Mouse (Mus musculus) left cerebral cortex, postnatal 10 days (tissue): ENCODE results near the gene Mcm2. TPM values are rescaled to one million over a fixed set of nuclear protein-coding genes. Genes with fewer than 3 reads are reported as not detected.

Experiments
- DNase-seq, 2 experiments: peaks; one replicate each; pipeline ENCODE4 v3.0.0; 2021 to 2022; ENCODE audit warnings: low spot score in 2 of 2, mixed read lengths in 1 of 2; ENCODE audit errors: extremely low spot score in 1 of 2
- intact Hi-C: fragments of 180-260 bp; cut with DNase I; formaldehyde crosslinking; loops from one replicate; pipeline ENCODE4 v1.15.1; 2025
- total RNA-seq, 2 experiments: library from RNA; stranded (reverse); gene quantifications; 2 replicates each; pipeline ENCODE4 v1.2.3; 2021

The Mcm2 gene
- total RNA-seq, 2 experiments from 2014 or later: 6.1 to 6.5 TPM

DNA sequence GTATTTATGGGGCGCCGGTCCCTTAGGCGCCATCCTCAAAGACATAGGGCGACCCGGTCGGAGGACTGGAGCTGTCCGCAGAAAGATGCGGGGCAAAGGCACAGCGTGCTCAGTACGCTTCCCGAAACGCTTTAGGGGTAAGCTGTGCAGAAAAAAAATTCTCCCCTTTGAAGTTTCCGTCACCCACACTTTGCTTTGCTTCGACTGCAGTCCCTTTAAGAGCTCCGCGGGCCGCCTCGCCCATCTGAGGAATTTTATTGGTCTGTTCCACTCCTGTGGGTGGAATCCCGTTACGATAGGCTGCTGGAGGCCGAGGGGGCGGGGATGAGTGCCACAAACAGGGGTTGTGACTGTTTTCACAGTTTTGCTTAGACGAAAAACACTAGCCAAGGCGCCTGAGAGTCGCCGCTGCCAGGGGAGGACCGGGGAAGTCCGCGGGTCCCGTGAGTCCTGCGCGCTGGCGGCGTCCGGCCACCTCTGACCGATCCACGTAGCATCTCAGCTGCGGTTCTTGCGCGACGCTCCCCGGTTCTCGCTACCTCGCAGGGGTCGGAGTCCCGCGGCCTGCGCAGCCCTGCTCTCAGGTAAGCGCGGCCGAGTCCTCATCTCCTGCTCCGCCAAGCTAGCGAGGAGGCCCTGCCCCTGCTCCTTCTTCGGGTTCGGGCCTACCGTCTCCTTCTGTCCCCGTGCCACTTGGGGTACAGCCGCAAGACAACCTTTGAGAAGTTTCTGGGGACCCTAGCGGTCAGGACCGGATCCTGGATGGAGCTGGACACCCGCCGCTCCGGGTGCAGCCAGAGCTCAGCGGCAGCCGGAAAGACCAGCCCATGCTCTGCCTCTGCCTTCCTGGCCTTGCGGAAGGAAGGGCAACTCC is 3.6 kb upstream of the Mcm2 start, which contains the start of gene Tpra1:
Gene Tpra1 (plus strand): TSS at position 305 of the 874 bp plus-strand sequence.
- intact Hi-C loops: no loop called here
- DNase-seq: peak; percentile 94 to 97

DNA sequence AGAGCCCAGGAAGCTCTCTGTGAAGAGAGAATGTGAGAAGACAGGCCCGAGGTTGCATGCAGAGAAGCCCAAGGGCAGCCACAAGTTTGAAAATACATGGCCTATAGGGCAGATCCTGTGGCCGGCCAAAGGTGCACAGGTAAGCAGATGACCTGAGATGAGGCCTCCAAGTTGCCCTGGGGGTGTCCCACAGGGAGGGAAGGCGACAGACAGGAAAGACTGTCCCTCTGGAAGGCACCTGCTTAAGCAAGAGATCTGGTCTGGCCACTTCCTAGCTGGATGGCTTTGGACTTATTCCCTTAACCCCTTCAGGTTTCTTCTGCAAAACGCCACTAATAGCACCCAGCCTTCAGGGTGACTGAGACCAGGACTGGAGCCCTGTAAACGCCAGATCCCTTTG is 2.9 kb upstream of the Mcm2 start:
- no peak for DNase-seq
- intact Hi-C loops: no loop called here

DNA sequence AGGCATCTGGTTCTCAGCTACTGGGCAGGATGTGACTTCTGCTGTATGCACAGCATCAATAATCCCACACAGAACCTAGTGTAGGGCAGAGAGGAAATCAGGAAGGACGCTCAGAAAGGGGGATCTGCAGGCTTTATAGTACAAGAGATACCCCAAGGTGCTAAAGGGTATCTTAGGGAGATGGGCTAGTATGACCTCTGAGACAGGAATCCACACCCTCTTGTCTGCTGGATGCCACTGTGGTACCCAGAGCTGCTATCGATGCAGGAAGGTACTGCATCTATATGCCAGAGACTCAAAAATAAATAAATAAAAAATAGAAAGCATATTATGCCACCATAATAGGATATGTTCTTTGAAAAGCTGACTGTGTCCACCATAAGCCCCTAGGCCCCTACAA is 1.0 kb upstream of the Mcm2 start:
- no peak for DNase-seq
- intact Hi-C loops: no loop called here

DNA sequence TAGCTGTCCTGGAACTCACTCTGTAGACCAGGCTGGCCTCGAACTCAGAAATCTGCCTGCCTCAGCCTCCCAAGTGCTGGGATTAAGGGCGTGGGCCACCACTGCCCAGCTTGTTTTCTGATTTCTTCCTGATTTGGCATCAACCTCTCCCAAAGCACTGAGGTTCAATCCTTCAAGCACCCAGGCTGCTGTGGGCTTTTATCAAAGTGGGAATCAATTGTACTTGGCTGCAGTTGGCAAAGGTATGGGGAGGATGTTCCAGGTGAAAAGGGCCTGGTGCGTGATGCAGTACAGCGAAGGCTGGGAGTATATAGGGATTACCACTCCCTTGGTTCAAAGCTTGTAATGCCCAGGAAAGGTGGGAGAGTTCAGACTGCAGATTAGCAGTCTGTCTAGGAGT is 506 bp upstream of the Mcm2 start:
- no peak for DNase-seq
- intact Hi-C loops: no loop called here

- intact Hi-C loops: no loop called here
- no peak for DNase-seq
Measured at GRCm38 (mm10) chr6:88897246-88897645, 1.3 kb downstream of the Mcm2 start.

GRCm38 (mm10) chr6:88895943-88896342 is 2.6 kb downstream of the Mcm2 start:
- no peak for DNase-seq

DNA sequence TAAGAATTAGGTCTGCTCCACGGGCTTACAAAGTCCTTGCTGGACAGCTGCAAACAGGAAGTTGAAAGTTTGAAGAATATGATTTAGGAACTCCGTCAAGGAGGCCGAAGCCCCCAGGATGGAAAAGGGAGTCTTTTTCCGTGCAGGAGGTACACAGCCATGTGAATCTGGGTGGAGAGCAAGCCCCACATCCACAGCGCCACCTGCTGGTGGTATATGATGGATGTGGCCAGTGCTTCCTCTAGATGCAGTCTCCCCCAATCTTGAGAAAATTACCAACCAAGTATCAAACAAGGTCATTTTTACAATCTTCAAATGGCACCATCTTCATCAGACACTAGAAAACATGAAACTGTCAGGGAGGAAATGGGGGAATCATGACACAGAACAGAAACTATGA is 5.0 kb downstream of the Mcm2 start:
- peak in 1 of 2 experiments; percentile 75 for DNase-seq
- intact Hi-C loops: no loop called here

More at GRCm38 (mm10) chr6:88895943-88896342, 2.6 kb downstream of the Mcm2 start:
- intact Hi-C loops: no loop called here

DNA sequence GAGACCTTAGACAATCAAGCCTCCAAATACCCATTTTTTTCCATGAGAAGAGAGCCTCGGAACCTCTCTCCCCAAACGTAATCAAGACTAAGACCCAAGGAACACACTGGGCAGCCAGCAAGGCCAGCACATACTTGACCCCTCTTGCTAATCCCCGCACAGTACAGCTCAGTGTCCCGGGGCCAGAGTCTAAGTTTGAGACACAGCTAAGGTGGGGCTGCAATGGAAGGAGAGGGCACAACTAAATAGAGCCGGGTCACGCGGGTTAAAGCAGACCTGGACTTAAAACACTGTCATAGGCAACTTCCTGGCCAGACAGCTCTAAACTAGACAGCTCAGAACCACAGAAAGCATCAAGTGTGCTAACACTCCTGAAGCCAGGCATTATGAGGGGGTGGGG is 7.7 kb downstream of the Mcm2 start:
- intact Hi-C loops: no loop called here
- DNase-seq: no peak

DNA sequence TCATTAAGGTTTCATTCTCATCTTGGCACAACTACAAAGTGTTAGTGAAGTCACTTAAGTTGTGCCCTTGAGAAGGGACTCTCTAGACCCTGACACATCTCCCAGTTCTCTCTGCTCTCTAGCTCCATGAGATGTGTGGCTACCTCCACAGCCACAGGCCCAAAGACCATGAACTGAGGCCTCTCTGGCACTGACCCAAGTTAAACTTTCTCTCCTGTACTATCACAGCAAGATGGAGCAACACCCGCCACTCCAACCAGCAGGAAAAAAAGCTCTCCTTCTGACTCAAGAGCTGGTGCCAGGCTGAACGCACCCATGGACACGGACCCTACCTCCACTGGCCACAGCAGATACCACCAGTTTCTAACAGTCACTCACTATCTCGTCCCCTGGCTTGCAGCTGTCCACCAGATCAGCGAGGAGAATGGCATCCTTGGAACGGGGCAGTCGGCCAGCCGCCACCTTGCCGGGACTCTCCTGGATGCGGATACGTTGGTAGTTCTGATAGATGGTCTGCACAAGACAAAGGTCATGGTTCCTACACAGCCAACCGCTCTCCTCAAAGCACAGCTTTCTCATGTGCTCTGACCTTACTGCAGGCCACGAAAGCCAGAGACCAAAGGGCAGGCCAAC is 9.1 kb downstream of the Mcm2 start:
- intact Hi-C loops: no loop called here

DNA sequence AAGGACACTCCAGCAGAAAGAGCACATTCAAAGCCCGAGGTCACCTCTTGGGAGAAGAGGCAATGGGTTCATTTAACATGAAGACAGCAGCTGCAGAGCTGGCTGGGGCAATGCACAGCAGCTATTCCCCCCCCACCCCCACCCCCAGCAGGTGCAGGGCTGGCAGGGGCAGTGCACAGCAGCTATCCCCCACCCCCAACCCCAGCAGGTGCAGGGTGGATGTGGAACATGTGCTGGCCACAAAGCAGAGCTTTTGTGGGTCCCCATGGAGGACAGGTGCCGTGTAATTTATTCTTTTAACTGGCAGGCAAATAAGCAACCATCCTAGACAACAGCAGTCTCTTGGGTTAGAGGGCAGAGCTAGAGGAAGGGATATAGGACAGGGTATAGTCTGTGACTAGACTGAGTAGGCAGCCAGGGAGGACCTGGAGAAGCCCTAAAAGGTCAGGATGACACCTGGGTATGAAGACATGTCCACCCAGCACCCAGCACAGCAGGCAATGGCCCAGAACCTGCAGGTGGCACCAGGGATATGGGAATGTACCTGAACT is 12.1 kb downstream of the Mcm2 start:
- DNase-seq: no peak
- intact Hi-C loops: no loop called here

More for the DNA sequence above, 9.1 kb downstream of the Mcm2 start:
- DNase-seq: no peak

DNA sequence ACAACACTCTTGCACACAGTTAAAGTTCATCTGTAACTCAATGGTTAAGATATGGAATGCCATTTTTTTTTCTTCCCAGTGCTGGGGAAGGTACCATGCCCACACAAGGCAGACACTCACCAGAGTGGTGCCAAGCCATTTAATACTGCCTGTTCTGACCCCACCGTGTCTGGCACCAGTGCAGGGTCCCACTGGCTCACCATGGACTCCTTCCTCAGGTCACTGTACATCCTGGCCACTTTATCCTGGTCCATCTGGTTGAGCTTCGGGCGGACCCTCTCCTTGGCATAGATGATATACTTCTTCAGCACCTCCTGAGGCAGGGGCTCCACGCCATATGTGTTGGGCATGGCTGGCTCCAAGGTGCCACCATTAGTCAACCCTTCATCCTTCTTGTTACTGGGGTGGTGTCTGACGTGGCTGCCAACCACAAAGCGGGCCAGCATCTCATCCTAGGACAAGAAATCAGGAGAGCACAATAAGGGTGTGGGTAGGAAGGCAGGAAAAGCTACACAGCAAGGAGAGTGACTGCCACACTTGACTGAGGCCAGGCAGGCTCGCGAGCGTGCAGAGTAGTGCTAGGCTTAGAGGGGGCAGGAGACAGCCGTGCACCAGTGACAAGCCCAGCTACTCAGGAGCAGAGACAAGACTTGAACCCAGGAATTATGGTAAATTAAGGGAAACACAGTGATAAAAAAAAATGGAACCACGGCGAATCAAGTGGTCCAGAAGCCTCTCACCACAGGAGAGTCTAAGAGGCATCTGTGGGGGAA is 12.8 kb downstream of the Mcm2 start:
- intact Hi-C loops: no loop called here
- DNase-seq: no peak

DNA sequence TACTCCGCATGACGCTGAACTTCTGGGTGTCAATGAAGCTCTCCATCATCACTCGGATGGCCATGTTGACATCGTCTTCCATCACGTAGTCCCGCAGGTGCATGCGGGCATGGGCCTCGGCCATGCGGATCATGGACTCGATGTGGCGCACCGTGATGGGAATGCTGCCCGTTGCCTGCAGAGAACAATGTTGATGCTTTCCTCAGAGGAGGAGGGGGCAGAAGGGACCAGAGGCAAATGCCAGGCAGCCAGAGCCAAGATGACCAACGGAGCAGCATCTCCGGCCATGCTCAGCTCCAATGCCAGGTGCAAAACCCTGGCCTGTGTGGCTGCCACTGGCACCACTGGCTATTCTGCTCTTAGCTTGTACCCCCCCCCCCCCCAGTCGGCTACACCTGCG is 13.9 kb downstream of the Mcm2 start:
- intact Hi-C loops: no loop called here
- no peak for DNase-seq

DNA sequence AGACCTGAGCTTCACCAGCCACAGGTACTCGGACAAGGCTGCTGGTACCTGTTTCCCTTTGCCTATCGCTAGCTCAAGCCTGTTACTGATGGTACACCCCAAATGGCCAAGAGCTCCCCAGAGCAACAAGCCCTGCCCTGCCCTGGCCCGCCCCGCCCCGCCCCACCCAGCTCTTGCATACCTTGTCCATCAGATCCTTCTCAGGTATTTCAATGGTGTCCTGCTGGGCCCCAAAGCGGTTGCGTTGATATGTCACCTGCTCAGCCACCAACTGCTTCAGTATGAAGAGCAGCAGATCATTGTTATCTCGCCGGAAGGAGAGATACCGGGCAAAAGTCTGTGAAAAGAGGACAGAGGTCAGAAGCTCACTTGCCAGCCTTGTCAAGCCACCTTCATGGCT is 14.4 kb downstream of the Mcm2 start:
- no peak for DNase-seq
- intact Hi-C loops: no loop called here

DNA sequence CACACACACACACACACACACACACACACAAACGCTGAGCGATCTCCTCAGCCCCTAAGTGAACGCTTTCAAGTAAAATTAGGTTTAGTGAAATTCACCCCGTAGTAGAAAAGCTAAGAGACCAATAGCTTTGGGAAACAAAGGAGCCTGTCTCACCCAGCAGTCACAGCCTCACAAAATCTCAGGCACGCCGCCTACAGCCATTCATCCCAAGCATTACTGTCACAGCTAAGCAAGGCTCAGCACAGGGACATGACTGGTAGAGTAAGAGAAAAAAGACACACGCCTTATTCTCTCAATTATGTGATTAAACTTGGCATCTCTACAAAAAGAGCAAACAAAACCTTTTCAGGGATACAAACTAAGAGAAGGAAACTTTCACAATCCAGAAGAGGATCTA is 17.2 kb downstream of the Mcm2 start:
- intact Hi-C loops: no loop called here
- DNase-seq: no peak

DNA sequence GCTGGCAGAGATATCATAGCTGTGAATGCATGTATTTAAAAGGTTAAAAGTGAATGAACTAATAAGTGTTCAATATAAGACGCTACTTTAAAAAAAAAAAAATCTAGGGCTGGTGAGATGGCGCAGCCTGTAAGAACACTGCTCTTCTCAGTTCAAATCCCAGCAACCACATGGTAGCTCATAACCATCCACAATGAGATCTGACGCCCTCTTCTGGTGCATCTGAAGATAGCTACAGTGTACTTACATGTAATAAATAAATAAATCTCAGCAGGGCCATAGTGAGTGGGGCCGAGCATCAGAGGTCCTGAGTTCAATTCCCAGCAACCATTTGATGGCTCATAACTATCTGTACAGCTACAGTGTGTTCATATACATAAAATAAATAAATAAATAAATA is 19.1 kb downstream of the Mcm2 start:
- intact Hi-C loops: no loop called here

DNA sequence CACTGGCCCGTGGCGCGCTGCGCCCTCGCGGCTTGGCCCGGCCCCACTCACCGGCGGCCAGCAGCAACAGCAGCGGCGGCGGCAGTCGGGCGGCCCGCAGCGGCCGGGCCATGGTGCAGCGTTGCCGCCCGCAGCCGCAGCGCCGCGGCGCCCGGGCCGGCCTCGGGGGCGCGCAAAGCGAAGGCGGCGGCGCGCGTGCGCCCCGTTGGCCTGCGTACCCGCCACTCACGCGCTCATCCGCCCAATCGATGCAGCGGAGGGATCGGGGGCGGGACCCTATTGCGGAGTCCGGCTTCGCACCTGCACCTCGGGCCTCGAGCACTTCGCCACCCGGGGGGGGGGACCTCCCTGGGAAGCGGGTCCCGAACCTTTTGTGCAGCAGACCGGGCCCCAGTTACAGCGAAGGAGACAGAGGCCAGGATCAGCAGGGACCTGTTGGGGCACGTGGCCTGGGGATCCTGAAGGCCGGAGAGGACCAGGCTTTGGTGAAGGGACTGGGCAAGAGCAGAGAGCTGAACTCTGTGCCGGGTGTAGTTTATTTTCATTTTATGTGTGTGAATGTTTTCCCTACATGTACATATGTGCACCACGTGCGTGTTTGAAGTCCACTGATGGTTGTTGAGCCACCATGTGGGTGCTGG is 23.6 kb downstream of the Mcm2 start, which contains the start of gene Podxl2:
Gene Podxl2 (minus strand): TSS at position 177 of the 641 bp plus-strand sequence.
- peak; percentile 76 to 91 for DNase-seq
- intact Hi-C loops: no loop called here

More for the DNA sequence above, 19.1 kb downstream of the Mcm2 start:
- no peak for DNase-seq

GRCm38 (mm10) chr6:88873965-88874867 is 24.4 kb downstream of the Mcm2 start:
- intact Hi-C loops: no loop called here
- peak in 1 of 2 experiments; percentile 55 for DNase-seq

DNA sequence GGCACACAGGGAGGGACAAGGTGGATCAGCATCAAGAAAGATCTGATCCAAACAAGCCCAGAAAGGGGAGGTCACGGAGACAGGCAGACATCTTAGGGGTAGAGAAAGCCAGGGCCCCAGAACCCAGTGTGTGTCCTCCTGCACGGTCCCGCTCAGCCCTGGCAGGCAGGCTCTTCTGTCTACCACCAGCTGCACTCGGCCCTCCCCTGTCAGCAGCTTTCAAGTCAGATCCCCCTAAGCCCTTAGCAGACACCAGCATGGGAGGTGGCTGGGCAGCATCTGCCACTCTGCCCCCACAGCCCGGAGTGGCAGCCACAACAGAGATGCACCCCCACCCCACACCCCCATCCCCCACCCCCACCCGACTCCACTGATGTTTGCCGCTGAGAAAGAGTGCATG is 25.8 kb downstream of the Mcm2 start:
- peak in 1 of 2 experiments; percentile 42 for DNase-seq
- intact Hi-C loops: no loop called here
